Mouse (Mus musculus) left cerebral cortex, adult 2 months (tissue): Measurements from ENCODE around the gene Tuba1c. TPM values are rescaled to one million over a fixed set of nuclear protein-coding genes. Genes with fewer than 3 reads are reported as not detected.
"Not testable (repeated sequence)": the region's sequence is repeated elsewhere in the genome, so short reads cannot be mapped to it uniquely, and the experiment has no call there.

Experiments used
- DNase-seq, 2 experiments: peaks; one replicate each; pipeline ENCODE4 v3.0.0; 2021 to 2022; ENCODE audit warnings: low spot score in 2 of 2, mixed read lengths in 1 of 2; ENCODE audit errors: extremely low spot score in 1 of 2
- H3K27ac ChIP-seq: fragments of 200-600 bp; 2 replicates; pipeline ENCODE4 v1.8.1; 2022
- H3K4me3 ChIP-seq: fragments of 200-600 bp; 2 replicates; pipeline ENCODE4 v1.8.1; 2022
- CTCF ChIP-seq: fragments of 200-600 bp; IDR thresholded peaks from 2 replicates; pipeline ENCODE4 v1.8.1; 2022; ENCODE audit warnings: antibody characterized with exemption, mild to moderate bottlenecking, moderate library complexity
- intact Hi-C: fragments of 180-260 bp; cut with DNase I; formaldehyde crosslinking; loops from one replicate; pipeline ENCODE4 v1.15.1; 2025
- total RNA-seq, 2 experiments: library from RNA; stranded (reverse); gene quantifications; 2 replicates each; pipeline ENCODE4 v1.2.3; 2021

The Tuba1c gene
- total RNA-seq, 2 experiments from 2014 or later, result 56.1 to 61.4 TPM

DNA sequence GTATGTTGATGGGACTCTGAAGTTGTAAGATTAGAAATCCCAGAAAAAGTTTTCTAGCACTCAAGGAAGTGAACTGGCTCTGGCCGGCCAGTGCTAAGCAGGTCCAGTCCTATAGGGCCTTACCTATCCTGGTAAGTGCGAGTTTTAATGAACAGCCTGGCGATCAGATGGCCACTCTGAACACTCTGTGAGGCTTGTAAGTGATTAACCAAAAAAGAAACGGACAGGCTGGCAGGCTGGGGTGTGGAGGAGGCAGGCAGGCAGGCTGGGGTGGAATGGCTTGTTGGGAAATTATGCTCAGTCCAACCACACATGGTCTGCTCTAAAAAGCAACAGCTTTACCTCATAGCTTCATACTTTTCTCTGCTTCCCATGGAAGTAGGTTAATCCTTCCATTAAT lies 5.7 kb downstream of the Tuba1c start:
- peak in 1 of 2 experiments; percentile 30 for DNase-seq
- no peak for TF ChIP-seq CTCF
- no peak overlapping the region for H3K4me3 ChIP-seq
- H3K27ac ChIP-seq, result no peak overlapping the region
- intact Hi-C loops, result no loop called here

DNA sequence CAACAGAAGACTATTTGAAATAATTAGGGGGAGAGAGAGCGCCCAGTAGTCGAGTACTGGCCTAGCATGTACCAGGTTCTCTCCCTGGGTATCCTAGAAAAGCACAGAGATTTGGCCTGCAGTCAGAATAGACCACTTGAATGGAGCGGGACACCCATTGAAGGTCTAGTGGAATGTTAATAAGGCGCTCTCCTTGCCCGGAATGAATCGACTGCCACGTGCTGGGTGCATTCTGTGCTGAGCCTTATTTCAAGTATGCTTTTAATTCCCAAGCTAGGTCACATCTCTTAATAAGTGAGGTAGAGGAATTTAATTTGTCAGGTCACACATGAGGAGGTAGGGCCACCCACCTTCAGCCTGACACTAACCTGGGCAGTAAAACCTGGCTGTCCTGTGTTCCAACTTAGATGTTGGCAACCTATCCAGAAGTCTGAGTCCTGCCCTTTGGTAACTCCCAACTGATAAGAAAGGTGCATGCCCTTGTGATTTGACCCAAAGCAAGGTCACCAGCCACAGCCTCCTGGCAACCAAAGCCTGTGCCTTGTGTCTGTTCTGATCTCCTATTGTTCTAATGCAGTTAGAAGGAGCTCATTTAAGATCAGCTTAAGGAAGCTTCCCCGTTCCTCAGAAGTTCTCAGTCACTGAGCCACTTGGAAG lies 6.7 kb downstream of the Tuba1c start:
- H3K27ac ChIP-seq, result no peak overlapping the region
- no peak for TF ChIP-seq CTCF
- no peak overlapping the region for H3K4me3 ChIP-seq
- intact Hi-C loops, result no loop called here
- no peak for DNase-seq

- Histone ChIP-seq H3K27ac (no peak overlapping the region), H3K4me3 (no peak overlapping the region)
- no peak for TF ChIP-seq CTCF
- DNase-seq, result no peak
- intact Hi-C loops, result no loop called here
Observed at GRCm38 (mm10) chr15:99038025-99038424, 8.3 kb downstream of the Tuba1c start.

- TF ChIP-seq CTCF, result no peak
- Histone ChIP-seq H3K27ac (no peak overlapping the region), H3K4me3 (no peak overlapping the region)
- DNase-seq, result no peak
- intact Hi-C loops, result no loop called here
Observed at GRCm38 (mm10) chr15:99038797-99039196, 9.1 kb downstream of the Tuba1c start.

DNA sequence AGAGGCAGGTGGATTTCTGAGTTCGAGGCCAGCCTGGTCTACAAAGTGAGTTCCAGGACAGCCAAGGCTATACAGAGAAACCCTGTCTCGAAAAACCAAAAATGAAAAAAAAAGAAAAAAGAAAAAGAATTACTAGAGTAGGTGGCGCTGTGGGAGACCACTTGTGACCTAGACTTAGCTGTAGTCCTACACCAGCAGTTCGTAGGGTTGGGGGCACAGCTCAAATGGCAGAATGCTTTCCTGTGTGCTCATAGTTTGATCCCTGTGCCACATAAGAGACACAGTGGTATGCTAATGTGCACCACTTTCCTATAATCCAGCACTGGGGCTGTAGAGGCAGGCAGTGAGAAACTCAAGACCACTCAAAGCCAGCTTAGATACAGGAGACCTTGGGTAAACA lies 9.6 kb downstream of the Tuba1c start:
- intact Hi-C loops, result no loop called here
- Histone ChIP-seq H3K4me3 (no peak overlapping the region), H3K27ac (no peak overlapping the region)
- DNase-seq, result no peak
- no peak for TF ChIP-seq CTCF

DNA sequence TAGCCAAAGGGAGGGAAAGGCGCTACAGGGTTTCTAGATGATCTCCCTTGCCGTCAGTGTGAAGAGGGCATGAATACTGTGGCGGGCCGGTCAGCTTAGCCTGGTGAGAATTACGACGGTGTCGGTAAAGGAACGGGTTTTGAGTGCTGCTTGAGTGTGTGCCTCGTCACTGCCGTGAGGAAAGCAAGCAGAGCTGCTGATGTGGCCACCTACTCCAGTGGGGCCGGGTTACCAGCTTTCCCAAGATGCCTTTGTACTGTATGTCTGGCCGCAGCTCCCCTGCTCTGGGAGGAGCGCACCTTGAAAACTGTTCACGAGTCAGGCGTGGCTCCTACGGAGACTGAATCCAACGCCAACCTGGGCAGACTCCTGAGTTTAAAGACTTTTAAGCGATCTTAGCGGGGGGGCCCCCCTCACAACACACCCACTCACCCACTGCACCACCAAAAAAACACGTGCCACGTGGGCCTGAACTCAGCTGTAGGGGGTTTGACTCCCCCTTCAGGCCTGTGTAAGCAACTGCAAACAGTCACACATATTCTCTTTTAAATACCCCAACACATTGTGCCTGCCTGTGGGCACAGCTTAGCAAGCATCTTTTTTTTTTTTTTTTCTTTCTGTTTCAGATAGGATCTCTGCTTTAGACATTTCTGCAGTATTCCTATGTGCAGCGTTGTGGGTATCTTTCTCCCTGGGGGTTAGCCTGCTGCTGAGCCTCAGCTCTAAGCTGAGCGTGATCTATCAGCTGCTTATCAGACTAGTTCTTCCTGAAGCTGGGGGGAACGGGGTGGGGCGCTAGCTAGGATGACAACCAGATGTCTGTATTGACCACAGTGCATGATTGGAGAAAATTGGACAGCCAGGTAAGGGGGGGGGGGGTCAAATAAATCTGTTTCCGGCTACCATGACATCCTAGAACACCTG lies 10.6 kb downstream of the Tuba1c start:
- H3K27ac ChIP-seq, result no peak overlapping the region
- peak; percentile 24 for TF ChIP-seq CTCF
- intact Hi-C loops, result loop anchor here (10.0 kb wide), 1 partner anchor 225 kb away; no protein-coding TSS in a partner anchor
- DNase-seq, result no peak
- H3K4me3 ChIP-seq, result no peak overlapping the region

DNA sequence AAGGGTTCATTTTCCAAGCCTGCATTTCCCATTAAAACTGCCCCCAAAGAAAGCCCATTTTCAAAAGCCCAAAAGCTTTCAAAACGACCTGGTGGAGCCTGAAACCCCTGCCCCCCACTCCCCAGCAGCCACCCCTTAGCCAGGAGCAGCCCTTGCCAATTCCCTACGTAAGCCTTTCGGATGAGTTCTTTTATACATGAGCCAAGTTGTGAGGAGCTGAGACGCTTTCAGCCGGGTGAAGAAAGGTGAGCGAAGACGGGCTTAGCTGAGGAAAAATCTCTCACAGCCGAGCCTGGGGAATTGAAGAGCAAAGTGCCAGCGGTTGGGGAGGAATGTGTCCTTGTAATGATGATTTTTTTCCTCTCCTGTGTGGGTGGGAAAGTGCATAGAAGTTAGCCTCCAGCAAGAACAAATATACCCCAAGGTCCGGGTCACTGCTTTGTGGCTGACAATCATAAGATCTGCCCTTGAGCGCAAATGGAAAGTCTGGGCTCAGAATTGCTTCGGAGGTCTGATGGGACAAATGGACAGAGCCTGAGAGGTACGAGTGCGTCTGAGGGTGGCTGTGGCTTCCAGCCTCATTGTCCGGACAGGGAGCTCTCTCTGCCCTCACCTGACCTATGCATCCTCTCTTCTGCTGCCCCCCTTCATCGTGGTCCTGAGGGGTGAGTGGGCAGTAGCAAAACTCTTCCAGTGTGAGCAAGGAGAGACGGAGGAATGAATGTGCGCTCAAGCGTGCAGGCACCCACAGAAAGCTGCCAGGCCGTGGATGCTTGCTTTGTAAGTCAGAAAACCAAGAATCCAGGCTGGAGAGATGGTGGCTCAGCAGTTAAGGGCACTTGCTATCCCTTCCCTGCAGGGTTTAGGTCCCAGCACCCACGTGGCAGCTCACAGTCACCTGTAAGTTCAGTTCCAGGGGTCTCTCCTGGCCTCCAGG lies 11.5 kb downstream of the Tuba1c start:
- no peak for DNase-seq
- intact Hi-C loops, result loop anchor here (10.0 kb wide), 1 partner anchor 224 kb away; no protein-coding TSS in a partner anchor
- Histone ChIP-seq H3K27ac (no peak overlapping the region), H3K4me3 (no peak overlapping the region)
- TF ChIP-seq CTCF, result no peak

DNA sequence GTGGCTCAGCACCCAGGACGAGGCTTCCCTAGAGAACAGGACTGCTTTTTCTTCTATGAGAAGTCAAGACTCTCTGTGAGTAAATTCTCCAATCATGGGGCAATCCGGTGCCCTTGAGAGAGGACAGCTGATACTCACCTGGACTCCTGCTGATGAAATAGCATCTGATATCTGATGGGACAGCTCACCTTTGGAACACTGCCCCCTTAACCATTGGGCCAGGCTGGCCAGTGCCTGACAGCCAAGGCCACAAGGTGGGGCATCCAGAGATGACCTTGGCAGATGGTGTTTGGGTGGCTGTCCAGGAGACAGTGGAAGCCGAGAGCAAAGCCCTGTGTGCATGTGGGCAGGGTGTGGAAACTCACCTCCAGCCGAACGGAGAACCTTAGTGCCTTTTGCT lies 12.6 kb downstream of the Tuba1c start:
- TF ChIP-seq CTCF, result no peak
- no peak for DNase-seq
- intact Hi-C loops, result loop anchor here (10.0 kb wide), 1 partner anchor 222 kb away; no protein-coding TSS in a partner anchor
- no peak overlapping the region for H3K4me3 ChIP-seq
- H3K27ac ChIP-seq, result no peak overlapping the region

- intact Hi-C loops, result loop anchor here (10.0 kb wide), 1 partner anchor 220 kb away; no protein-coding TSS in a partner anchor
- Histone ChIP-seq H3K27ac (no peak overlapping the region), H3K4me3 (no peak overlapping the region)
- TF ChIP-seq CTCF, result no peak
- DNase-seq, result no peak
Observed at GRCm38 (mm10) chr15:99044854-99045253, 15.2 kb downstream of the Tuba1c start.

DNA sequence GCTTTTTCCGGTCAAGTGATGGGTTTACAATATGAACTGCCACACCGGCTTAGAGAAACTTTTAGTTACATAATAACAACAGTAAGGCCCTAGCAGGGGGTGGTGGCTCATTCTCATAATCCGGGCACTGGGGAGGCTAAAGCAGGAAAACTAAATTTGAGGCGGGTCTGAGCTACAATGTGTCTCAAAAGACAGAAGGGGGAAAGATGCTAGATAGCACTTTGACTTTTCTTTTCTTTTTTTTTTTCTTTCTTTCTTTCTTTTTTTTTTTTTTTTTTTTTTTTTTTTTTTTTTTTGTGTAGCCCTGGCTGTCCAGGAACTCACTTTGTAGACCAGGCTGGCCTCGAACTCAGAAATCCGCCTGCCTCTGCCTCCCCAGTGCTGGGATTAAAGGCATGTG lies 16.0 kb downstream of the Tuba1c start:
- intact Hi-C loops, result loop anchor here (10.0 kb wide), 1 partner anchor 219 kb away; no protein-coding TSS in a partner anchor
- H3K4me3 ChIP-seq, DNase-seq, H3K27ac ChIP-seq: not testable (repeated sequence)
